Mouse (Mus musculus) hindbrain, postnatal 0 days (tissue): ENCODE measurements around the gene Snrnp25. TPM values are rescaled to one million over a fixed set of nuclear protein-coding genes. Genes with fewer than 3 reads are reported as not detected.
A peak's percentile ranks its signal among the peaks of the same experiment; 100 is the strongest.

ENCODE experiments used
- ATAC-seq: fragments of 200-750 bp; cut with Nextera tagmentation; 2 replicates; pipeline ENCODE4 v1.8.0; 2017; ENCODE audit warnings: mild to moderate bottlenecking, moderate TSS enrichment, moderate library complexity
- DNase-seq: peaks from one replicate; pipeline ENCODE4 v3.0.0-alpha.2; 2015; ENCODE audit warnings: low spot score
- H3K27ac ChIP-seq: fragments of 300-500 bp; sonication (generic); 2 replicates; pipeline ENCODE4 v1.5.1; 2014; ENCODE audit warnings: mild to moderate bottlenecking
- H3K27me3 ChIP-seq: fragments of 300-500 bp; sonication (generic); 2 replicates; pipeline ENCODE4 v1.6.1; 2014; ENCODE audit warnings: low read length, mixed read lengths; ENCODE audit not compliant: insufficient read depth
- H3K36me3 ChIP-seq: fragments of 300-500 bp; sonication (generic); 2 replicates; pipeline ENCODE4 v1.6.1; 2014; ENCODE audit warnings: low read length, mixed read lengths; ENCODE audit not compliant: insufficient read depth
- H3K4me1 ChIP-seq: fragments of 300-500 bp; sonication (generic); 2 replicates; pipeline ENCODE4 v1.6.1; 2014; ENCODE audit warnings: antibody characterized with exemption, low read length, mixed read lengths; ENCODE audit not compliant: insufficient read depth
- H3K4me2 ChIP-seq: fragments of 300-500 bp; sonication (generic); 2 replicates; pipeline ENCODE4 v1.6.1; 2014; ENCODE audit warnings: low read depth, mild to moderate bottlenecking, low read length, moderate library complexity, mixed read lengths
- H3K4me3 ChIP-seq: fragments of 300-500 bp; sonication (generic); 2 replicates; pipeline ENCODE4 v1.5.1; 2014; ENCODE audit warnings: low read length
- H3K9ac ChIP-seq: fragments of 300-500 bp; sonication (generic); replicated peaks from 2 replicates; pipeline ENCODE4 v1.6.1; 2014; ENCODE audit warnings: mild to moderate bottlenecking, low read length, moderate library complexity, mixed read lengths
- H3K9me3 ChIP-seq: fragments of 300-500 bp; sonication (generic); 2 replicates; pipeline ENCODE4 v1.6.1; 2016; ENCODE audit warnings: low read length, mixed read lengths
- CTCF ChIP-seq: IDR thresholded peaks from 2 replicates; pipeline ENCODE4 v1.5.1; 2016; ENCODE audit warnings: antibody characterized with exemption, control low read depth, low read depth
- WGBS: fragments of 180-500 bp; shearing (Covaris S2); extraction: QIAGEN DNeasy Blood & Tissue Kit; methylation state at CpG from one replicate; pipeline ENCODE4 v1.1.7; 2014; 5-methylcytosine and 5-hydroxymethylcytosine counted together
- polyA plus RNA-seq: library from polyadenylated mRNA; unstranded; fragments of >200 nt; fragmentation: Nextera tagmentation; extraction: Ambion mirVana; gene quantifications from 2 replicates; pipeline ENCODE4 v1.2.1, GENCODE M21; 2015
- total RNA-seq: library from RNA; depleted of rRNA; stranded (reverse); fragments of >200 nt; gene quantifications from 2 replicates; pipeline ENCODE4 v1.2.3, GENCODE M21; 2014

The Snrnp25 gene
- total and polyA plus RNA-seq, 2 experiments from 2014 or later = 18.1 to 52.6 TPM

DNA sequence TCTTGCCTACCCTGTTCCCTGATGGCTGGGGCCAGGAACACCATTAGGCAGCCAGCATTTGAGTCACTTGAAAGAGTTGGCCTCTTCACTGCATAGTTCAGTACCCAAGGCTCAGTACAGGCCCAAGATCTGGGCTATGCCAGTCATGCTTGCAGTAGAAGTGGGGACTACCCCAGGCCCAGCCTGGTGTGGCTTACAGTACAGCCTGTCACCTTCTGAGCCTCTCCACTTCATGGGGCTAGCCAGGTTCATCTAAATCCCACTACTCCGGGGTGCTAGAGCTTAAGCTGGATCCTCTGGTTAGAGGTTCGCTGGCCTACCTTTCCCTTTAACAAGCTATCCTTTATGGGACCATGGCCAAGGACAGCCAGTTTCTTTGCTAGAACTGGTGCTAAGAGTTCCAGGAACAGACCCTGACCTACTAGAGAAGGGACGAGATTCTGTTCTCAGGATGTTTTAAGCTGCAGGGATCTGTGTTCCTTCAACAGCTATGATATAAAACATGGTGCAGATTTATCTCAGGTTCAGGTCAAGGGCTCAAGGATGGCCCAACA, 23.2 kb downstream of the Snrnp25 start:
- no peak for ATAC-seq
- H3K9me3 ChIP-seq = no peaks in the 10 kb centered on the region
- H3K27ac ChIP-seq = no peak overlapping the region
- DNase-seq = no peak
- H3K9ac ChIP-seq = no peak overlapping the region
- 90% methylated on average over 3 of the region's 3 CpGs for WGBS
- H3K27me3 ChIP-seq = no peaks in the 10 kb centered on the region
- TF ChIP-seq CTCF = no peak
- H3K36me3 ChIP-seq = peaks cover 19% of the 10 kb centered on the region
- H3K4me2 ChIP-seq = no peak overlapping the region
- H3K4me3 ChIP-seq = no peak overlapping the region
- peaks cover 18% of the 10 kb centered on the region for H3K4me1 ChIP-seq

DNA sequence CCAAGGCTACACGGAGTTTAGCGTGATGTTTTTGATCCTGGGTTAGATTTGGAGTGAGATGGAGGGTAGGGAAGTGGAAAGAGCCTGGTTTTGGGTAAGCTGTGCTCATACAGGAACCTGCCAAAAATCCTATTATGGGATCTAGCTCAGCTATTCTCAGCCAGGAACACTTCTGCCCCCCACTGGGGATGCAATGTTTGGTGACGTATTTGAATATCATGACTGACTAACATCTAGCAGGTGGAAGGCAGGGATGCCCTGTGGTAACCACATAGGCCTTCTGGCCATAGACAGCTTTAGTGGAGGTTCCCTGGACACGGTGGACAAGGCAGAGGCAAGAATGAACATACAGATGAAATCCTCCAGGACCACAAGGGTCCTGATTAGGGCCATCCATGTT, 25.0 kb downstream of the Snrnp25 start:
- peaks cover 30% of the 10 kb centered on the region for H3K4me1 ChIP-seq
- H3K36me3 ChIP-seq = peaks cover 26% of the 10 kb centered on the region
- no peak overlapping the region for H3K9ac ChIP-seq
- no peak overlapping the region for H3K4me3 ChIP-seq
- no peaks in the 10 kb centered on the region for H3K9me3 ChIP-seq
- DNase-seq (no peak), ATAC-seq (no peak)
- no peak overlapping the region for H3K27ac ChIP-seq
- H3K4me2 ChIP-seq = no peak overlapping the region
- no peaks in the 10 kb centered on the region for H3K27me3 ChIP-seq
- 79% methylated on average over 4 of the region's 4 CpGs for WGBS
- TF ChIP-seq CTCF = no peak

DNA sequence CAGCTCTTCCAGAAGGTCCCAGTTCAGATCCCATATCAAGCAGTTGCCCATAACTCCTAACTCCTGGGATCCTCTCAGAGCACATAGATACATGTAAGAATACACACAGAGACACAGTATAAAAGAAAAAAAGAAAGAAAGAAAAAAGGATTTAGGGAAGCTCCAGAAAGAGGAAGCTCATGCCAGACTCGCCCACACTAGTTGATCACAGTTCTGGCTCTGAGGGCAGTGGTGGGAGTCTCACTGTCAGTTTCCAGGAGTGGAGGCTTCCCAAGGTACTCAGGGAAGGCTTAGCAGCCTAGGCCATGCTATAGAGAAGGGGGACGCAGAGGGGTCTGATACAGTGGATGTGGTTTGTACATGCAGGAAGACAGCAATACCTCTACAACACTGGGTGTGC, 25.9 kb downstream of the Snrnp25 start:
- 91% methylated on average over 2 of the region's 2 CpGs for WGBS
- H3K27me3 ChIP-seq = no peaks in the 10 kb centered on the region
- H3K36me3 ChIP-seq = peaks cover 26% of the 10 kb centered on the region

DNA sequence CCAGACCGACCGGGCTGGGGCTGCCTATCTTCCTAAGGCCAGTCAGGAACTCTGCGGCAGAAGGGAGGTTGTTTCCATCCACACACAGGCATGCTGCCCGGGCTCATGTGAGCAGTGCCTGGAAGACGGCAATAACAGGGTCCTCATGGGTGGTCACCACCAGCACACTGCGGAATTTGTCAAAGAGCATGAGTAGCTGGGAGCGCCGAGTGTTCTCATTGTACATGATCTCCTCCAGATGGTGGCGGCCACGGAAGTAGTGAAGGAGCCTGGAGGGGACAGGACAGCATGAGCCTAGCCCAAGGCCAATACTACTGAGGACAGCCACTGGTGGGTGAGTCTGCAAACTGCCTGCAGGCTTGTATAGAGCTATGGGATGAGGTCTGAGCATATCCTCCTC, 27.6 kb downstream of the Snrnp25 start:
- Histone ChIP-seq H3K9ac (no peak overlapping the region), H3K27me3 (no peaks in the 10 kb centered on the region), H3K36me3 (peaks cover 26% of the 10 kb centered on the region), H3K9me3 (no peaks in the 10 kb centered on the region), H3K27ac (0 out of 2 replicates have a peak overlapping the region, but pooled peaks have one; percentile 48), H3K4me1 (peaks cover 38% of the 10 kb centered on the region), H3K4me3 (no peak overlapping the region), H3K4me2 (no peak overlapping the region)
- peak; percentile 15; the same call in 1 of the 2 replicates for ATAC-seq
- no peak for TF ChIP-seq CTCF
- no peak for DNase-seq
- 61% methylated on average over 10 of the region's 10 CpGs for WGBS

More for the DNA sequence above, 25.9 kb downstream of the Snrnp25 start:
- H3K27ac ChIP-seq = no peak overlapping the region
- no peaks in the 10 kb centered on the region for H3K9me3 ChIP-seq
- no peak for DNase-seq
- no peak for ATAC-seq
- TF ChIP-seq CTCF = no peak
- H3K4me3 ChIP-seq = no peak overlapping the region
- H3K9ac ChIP-seq = no peak overlapping the region
- H3K4me1 ChIP-seq = peaks cover 36% of the 10 kb centered on the region
- H3K4me2 ChIP-seq = no peak overlapping the region

DNA sequence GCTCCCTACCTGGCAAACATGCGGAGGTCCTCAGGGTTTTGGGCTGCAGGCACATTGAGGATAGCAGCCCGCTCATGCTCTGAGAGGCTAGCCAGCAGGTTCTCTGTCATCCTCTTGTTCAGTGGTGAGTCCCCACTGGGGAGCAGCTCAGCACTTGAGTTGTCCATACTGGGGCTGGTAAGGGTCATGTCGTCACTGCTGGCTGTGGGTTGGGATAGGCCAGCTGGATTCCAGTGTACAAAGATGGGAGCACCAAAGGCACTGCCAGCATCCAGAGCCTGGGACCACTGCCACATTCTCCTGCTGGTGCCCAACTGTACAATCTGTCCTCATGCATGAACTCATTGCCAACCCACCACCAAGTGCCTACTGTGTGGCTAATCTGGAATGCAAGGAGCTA, 28.7 kb downstream of the Snrnp25 start:
- ATAC-seq (peak; percentile 48), DNase-seq (peak; percentile 66)
- Histone ChIP-seq H3K27ac (peak overlapping the region; percentile 74; the same call in 1 of the 2 replicates), H3K4me3 (no peak overlapping the region), H3K36me3 (peaks cover 26% of the 10 kb centered on the region), H3K9ac (no peak overlapping the region), H3K27me3 (no peaks in the 10 kb centered on the region), H3K4me1 (peaks cover 38% of the 10 kb centered on the region), H3K4me2 (no peak overlapping the region), H3K9me3 (no peaks in the 10 kb centered on the region)
- WGBS = 59% methylated on average over 3 of the region's 3 CpGs
- TF ChIP-seq CTCF = no peak

DNA sequence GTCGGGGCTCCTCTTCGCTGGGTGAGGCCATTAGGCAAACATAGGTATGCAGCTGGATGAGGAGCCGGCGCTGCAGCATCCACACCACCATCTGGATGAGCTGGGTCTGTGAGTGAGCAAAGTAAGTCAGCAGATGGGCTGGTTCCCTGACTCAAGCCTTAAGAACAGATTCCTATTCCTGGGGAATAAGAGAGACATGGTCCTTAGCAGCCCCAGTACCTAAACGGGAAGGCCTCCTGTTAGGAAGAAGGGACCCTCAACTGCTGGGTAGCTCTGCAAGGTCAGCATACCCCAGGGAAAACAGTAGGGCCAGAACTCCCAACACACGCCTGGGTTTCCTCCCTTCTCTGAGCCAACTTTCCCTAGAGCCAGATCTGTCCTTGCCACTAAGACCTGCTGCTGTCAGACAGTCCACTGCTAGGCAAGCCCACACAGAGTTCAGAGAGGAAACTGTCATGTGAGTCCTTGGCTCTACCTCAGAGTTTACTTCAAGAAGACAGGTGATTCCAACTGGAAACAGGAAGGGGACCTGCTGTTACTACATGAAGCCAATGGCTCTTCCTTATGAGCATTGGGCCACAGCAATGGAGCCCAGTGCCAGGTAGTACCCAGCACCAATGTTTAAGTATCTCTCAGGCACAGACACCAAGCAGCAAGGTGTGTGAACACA, 29.7 kb downstream of the Snrnp25 start:
- DNase-seq (no peak), ATAC-seq (no peak)
- H3K9me3 ChIP-seq = no peaks in the 10 kb centered on the region
- H3K4me2 ChIP-seq = no peak overlapping the region
- H3K4me3 ChIP-seq = no peak overlapping the region
- no peaks in the 10 kb centered on the region for H3K27me3 ChIP-seq
- H3K27ac ChIP-seq = peak overlapping the region; percentile 74; the same call in 1 of the 2 replicates
- H3K4me1 ChIP-seq = peaks cover 38% of the 10 kb centered on the region
- H3K9ac ChIP-seq = no peak overlapping the region
- peaks cover 31% of the 10 kb centered on the region for H3K36me3 ChIP-seq
- TF ChIP-seq CTCF = no peak
- WGBS = 75% methylated on average over 6 of the region's 6 CpGs

DNA sequence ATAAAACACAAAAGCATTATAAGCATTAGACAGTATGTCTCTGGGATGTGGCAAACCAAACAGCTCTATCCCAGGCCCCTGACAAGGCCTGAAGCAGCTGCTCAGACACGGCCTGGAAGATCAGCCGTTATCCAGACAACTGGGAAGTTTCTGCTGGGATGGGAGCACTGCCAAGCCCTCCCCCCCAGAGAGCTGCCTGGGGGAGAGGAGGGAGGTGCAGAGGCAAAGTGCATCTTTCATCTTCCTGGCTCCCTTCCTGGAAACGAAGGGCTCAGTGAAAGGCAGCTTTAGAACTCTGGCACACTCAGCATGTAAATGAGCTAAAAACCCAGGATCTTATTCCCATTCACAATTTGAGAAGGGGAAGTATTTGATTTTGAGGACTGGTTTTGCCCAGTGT, 30.4 kb downstream of the Snrnp25 start:
- WGBS = 27% methylated on average over 3 of the region's 3 CpGs

More for the DNA sequence above, 30.4 kb downstream of the Snrnp25 start:
- no peaks in the 10 kb centered on the region for H3K27me3 ChIP-seq
- peaks cover 38% of the 10 kb centered on the region for H3K4me1 ChIP-seq
- TF ChIP-seq CTCF = no peak
- ATAC-seq = peak; percentile 52
- H3K27ac ChIP-seq = peak overlapping the region; percentile 74; the same call in 1 of the 2 replicates
- H3K9ac ChIP-seq = no peak overlapping the region
- no peak overlapping the region for H3K4me3 ChIP-seq
- peaks cover 27% of the 10 kb centered on the region for H3K36me3 ChIP-seq
- H3K4me2 ChIP-seq = no peak overlapping the region
- H3K9me3 ChIP-seq = no peaks in the 10 kb centered on the region
- DNase-seq = peak; percentile 90
